Mouse (Mus musculus) embryonic facial prominence, embryonic 12.5 days (tissue): ENCODE measurements around the gene Hps1. TPM values are rescaled to one million over a fixed set of nuclear protein-coding genes. Genes with fewer than 3 reads are reported as not detected.

Source experiments
- ATAC-seq: fragments of 200-750 bp; cut with Nextera tagmentation; 2 replicates; pipeline ENCODE4 v1.8.0; 2017; ENCODE audit not compliant: insufficient number of reproducible peaks, insufficient read depth, low FRiP score, low TSS enrichment
- H3K27ac ChIP-seq: fragments of 300-500 bp; sonication (generic); 2 replicates; pipeline ENCODE4 v1.5.1; 2016; ENCODE audit warnings: mild to moderate bottlenecking
- H3K27me3 ChIP-seq: fragments of 300-500 bp; sonication (generic); 2 replicates; pipeline ENCODE4 v1.6.1; 2016; ENCODE audit warnings: mild to moderate bottlenecking, moderate library complexity
- H3K36me3 ChIP-seq: fragments of 300-500 bp; sonication (generic); 2 replicates; pipeline ENCODE4 v1.6.1; 2016; ENCODE audit warnings: mild to moderate bottlenecking
- H3K4me1 ChIP-seq: fragments of 300-500 bp; sonication (generic); 2 replicates; pipeline ENCODE4 v1.6.1; 2016
- H3K4me2 ChIP-seq: fragments of 300-500 bp; sonication (generic); replicated peaks from 2 replicates; pipeline ENCODE4 v1.6.1; 2016; ENCODE audit warnings: mild to moderate bottlenecking, moderate library complexity
- H3K4me3 ChIP-seq: fragments of 300-500 bp; sonication (generic); 2 replicates; pipeline ENCODE4 v1.5.1; 2016; ENCODE audit warnings: mild to moderate bottlenecking
- H3K9ac ChIP-seq: fragments of 300-500 bp; sonication (generic); 2 replicates; pipeline ENCODE4 v1.6.1; 2016; ENCODE audit warnings: mild to moderate bottlenecking, moderate library complexity
- H3K9me3 ChIP-seq: fragments of 300-500 bp; sonication (generic); 2 replicates; pipeline ENCODE4 v1.6.1; 2016; ENCODE audit warnings: mild to moderate bottlenecking, moderate library complexity
- WGBS: fragments of 180-500 bp; shearing (Covaris S2); methylation state at CpG from one replicate; pipeline ENCODE4 v1.1.7; 2016; 5-methylcytosine and 5-hydroxymethylcytosine counted together
- polyA plus RNA-seq: library from polyadenylated mRNA; unstranded; fragments of >200 nt; fragmentation: Nextera tagmentation; extraction: Ambion mirVana; gene quantifications from 2 replicates; pipeline ENCODE4 v1.2.1, GENCODE M21; 2016

Hps1 gene
- polyA plus RNA-seq, 1 experiment from 2014 or later, result 17.7 TPM

GRCm38 (mm10) chr19:42737753-42738152 lies 42.0 kb downstream of the Hps1 start:
- no peak overlapping the region for H3K4me3 ChIP-seq
- H3K4me2 ChIP-seq, result no peak overlapping the region
- H3K27me3 ChIP-seq, result no peaks in the 10 kb centered on the region
- no peak overlapping the region for H3K27ac ChIP-seq
- no peaks in the 10 kb centered on the region for H3K9me3 ChIP-seq
- H3K4me1 ChIP-seq, result 0 out of 2 replicates have a peak, but pooled peaks cover 3% of the 10 kb centered on the region
- no peak for ATAC-seq
- no peaks in the 10 kb centered on the region for H3K36me3 ChIP-seq
- no peak overlapping the region for H3K9ac ChIP-seq
- WGBS, result 65% methylated on average over 9 of the region's 9 CpGs

- no peak for ATAC-seq
Observed at GRCm38 (mm10) chr19:42734982-42735381, 44.8 kb downstream of the Hps1 start.

GRCm38 (mm10) chr19:42727424-42727823 lies 52.4 kb downstream of the Hps1 start:
- H3K9ac ChIP-seq, result no peak overlapping the region
- no peak overlapping the region for H3K4me2 ChIP-seq
- no peak for ATAC-seq
- no peaks in the 10 kb centered on the region for H3K27me3 ChIP-seq
- no peaks in the 10 kb centered on the region for H3K36me3 ChIP-seq
- no peak overlapping the region for H3K27ac ChIP-seq
- no peaks in the 10 kb centered on the region for H3K9me3 ChIP-seq
- 82% methylated on average over 4 of the region's 4 CpGs for WGBS
- peaks cover 12% of the 10 kb centered on the region for H3K4me1 ChIP-seq
- no peak overlapping the region for H3K4me3 ChIP-seq

More at GRCm38 (mm10) chr19:42734982-42735381, 44.8 kb downstream of the Hps1 start:
- no peak overlapping the region for H3K4me3 ChIP-seq
- 0 out of 2 replicates have a peak, but pooled peaks cover 3% of the 10 kb centered on the region for H3K4me1 ChIP-seq
- no peaks in the 10 kb centered on the region for H3K36me3 ChIP-seq
- no peak overlapping the region for H3K27ac ChIP-seq
- no peaks in the 10 kb centered on the region for H3K27me3 ChIP-seq
- no peaks in the 10 kb centered on the region for H3K9me3 ChIP-seq
- H3K4me2 ChIP-seq, result no peak overlapping the region
- WGBS, result 89% methylated on average over 5 of the region's 5 CpGs
- H3K9ac ChIP-seq, result no peak overlapping the region

GRCm38 (mm10) chr19:42726766-42727165 lies 53.0 kb downstream of the Hps1 start:
- no peaks in the 10 kb centered on the region for H3K9me3 ChIP-seq
- H3K4me2 ChIP-seq, result no peak overlapping the region
- H3K4me1 ChIP-seq, result peaks cover 14% of the 10 kb centered on the region
- WGBS, result 91% methylated on average over 10 of the region's 10 CpGs
- ATAC-seq, result no peak
- no peak overlapping the region for H3K9ac ChIP-seq
- no peaks in the 10 kb centered on the region for H3K36me3 ChIP-seq
- no peak overlapping the region for H3K4me3 ChIP-seq
- no peaks in the 10 kb centered on the region for H3K27me3 ChIP-seq
- no peak overlapping the region for H3K27ac ChIP-seq

- 76% methylated on average over 3 of the region's 3 CpGs for WGBS
- Histone ChIP-seq H3K4me3 (no peak overlapping the region), H3K9ac (no peak overlapping the region), H3K36me3 (no peaks in the 10 kb centered on the region), H3K9me3 (no peaks in the 10 kb centered on the region), H3K4me2 (no peak overlapping the region), H3K27ac (no peak overlapping the region), H3K27me3 (no peaks in the 10 kb centered on the region), H3K4me1 (peaks cover 14% of the 10 kb centered on the region)
- ATAC-seq, result no peak
Observed at GRCm38 (mm10) chr19:42725973-42726350, 53.8 kb downstream of the Hps1 start.

GRCm38 (mm10) chr19:42725056-42725972 lies 54.5 kb downstream of the Hps1 start:
- no peaks in the 10 kb centered on the region for H3K36me3 ChIP-seq
- H3K4me1 ChIP-seq, result peaks cover 14% of the 10 kb centered on the region
- no peak overlapping the region for H3K27ac ChIP-seq
- no peak for ATAC-seq
- no peak overlapping the region for H3K9ac ChIP-seq
- H3K9me3 ChIP-seq, result no peaks in the 10 kb centered on the region
- WGBS, result 70% methylated on average over 16 of the region's 16 CpGs
- no peak overlapping the region for H3K4me3 ChIP-seq
- H3K4me2 ChIP-seq, result no peak overlapping the region
- no peaks in the 10 kb centered on the region for H3K27me3 ChIP-seq

- ATAC-seq, result no peak
- H3K36me3 ChIP-seq, result no peaks in the 10 kb centered on the region
- H3K27ac ChIP-seq, result no peak overlapping the region
- no peaks in the 10 kb centered on the region for H3K9me3 ChIP-seq
- 76% methylated on average over 6 of the region's 6 CpGs for WGBS
- no peak overlapping the region for H3K4me3 ChIP-seq
- peaks cover 14% of the 10 kb centered on the region for H3K4me1 ChIP-seq
- H3K27me3 ChIP-seq, result no peaks in the 10 kb centered on the region
- H3K9ac ChIP-seq, result no peak overlapping the region
- H3K4me2 ChIP-seq, result no peak overlapping the region
Observed at GRCm38 (mm10) chr19:42723302-42723701, 56.5 kb downstream of the Hps1 start.

GRCm38 (mm10) chr19:42722500-42722899 lies 57.3 kb downstream of the Hps1 start:
- ATAC-seq, result no peak
- Histone ChIP-seq H3K4me2 (no peak overlapping the region), H3K36me3 (no peaks in the 10 kb centered on the region), H3K9me3 (no peaks in the 10 kb centered on the region), H3K27me3 (no peaks in the 10 kb centered on the region), H3K4me3 (no peak overlapping the region), H3K9ac (no peak overlapping the region), H3K27ac (no peak overlapping the region), H3K4me1 (peaks cover 20% of the 10 kb centered on the region)
- WGBS, result 45% methylated on average over 2 of the region's 2 CpGs

GRCm38 (mm10) chr19:42718101-42718500 lies 61.7 kb downstream of the Hps1 start:
- Histone ChIP-seq H3K4me3 (no peak overlapping the region), H3K4me2 (no peak overlapping the region), H3K4me1 (peaks cover 16% of the 10 kb centered on the region), H3K27me3 (no peaks in the 10 kb centered on the region), H3K9me3 (no peaks in the 10 kb centered on the region), H3K36me3 (no peaks in the 10 kb centered on the region), H3K9ac (no peak overlapping the region), H3K27ac (no peak overlapping the region)
- 87% methylated on average over 3 of the region's 3 CpGs for WGBS
- no peak for ATAC-seq

GRCm38 (mm10) chr19:42717668-42718067 lies 62.1 kb downstream of the Hps1 start:
- Histone ChIP-seq H3K9ac (no peak overlapping the region), H3K4me3 (no peak overlapping the region), H3K27ac (no peak overlapping the region), H3K27me3 (no peaks in the 10 kb centered on the region), H3K36me3 (no peaks in the 10 kb centered on the region), H3K4me2 (no peak overlapping the region), H3K4me1 (peaks cover 15% of the 10 kb centered on the region), H3K9me3 (no peaks in the 10 kb centered on the region)
- WGBS, result 51% methylated on average over 5 of the region's 5 CpGs
- ATAC-seq, result 0 out of 2 replicates have a peak, but pooled peaks have one; percentile 69

- H3K9me3 ChIP-seq, result no peaks in the 10 kb centered on the region
- no peaks in the 10 kb centered on the region for H3K36me3 ChIP-seq
- H3K9ac ChIP-seq, result no peak overlapping the region
- H3K27me3 ChIP-seq, result no peaks in the 10 kb centered on the region
- H3K27ac ChIP-seq, result no peak overlapping the region
- WGBS, result 53% methylated on average over 7 of the region's 7 CpGs
- no peak overlapping the region for H3K4me2 ChIP-seq
- no peak for ATAC-seq
- H3K4me3 ChIP-seq, result no peak overlapping the region
- H3K4me1 ChIP-seq, result peaks cover 11% of the 10 kb centered on the region; the same call in 1 of the 2 replicates
Observed at GRCm38 (mm10) chr19:42716507-42716906, 63.3 kb downstream of the Hps1 start.

GRCm38 (mm10) chr19:42713770-42714169 lies 66.0 kb downstream of the Hps1 start:
- Histone ChIP-seq H3K4me2 (no peak overlapping the region), H3K4me3 (no peak overlapping the region), H3K27ac (no peak overlapping the region), H3K9me3 (no peaks in the 10 kb centered on the region), H3K9ac (no peak overlapping the region), H3K4me1 (peaks cover 11% of the 10 kb centered on the region; the same call in 1 of the 2 replicates), H3K27me3 (no peaks in the 10 kb centered on the region), H3K36me3 (no peaks in the 10 kb centered on the region)
- ATAC-seq, result no peak
- WGBS, result 83% methylated on average over 9 of the region's 9 CpGs
